Mouse (Mus musculus) liver, adult 2 months (tissue): Measurements from ENCODE around the gene Gper1.

Source experiments
- CTCF ChIP-seq: fragments of 200-500 bp; IDR thresholded peaks from 2 replicates; pipeline ENCODE4 v1.5.1; 2011; ENCODE audit warnings: low read depth, low read length, control low read depth
- POLR2A ChIP-seq: fragments of 200-500 bp; IDR thresholded peaks from 2 replicates; pipeline ENCODE4 v1.6.1; 2011; ENCODE audit warnings: low read length, control low read depth; ENCODE audit not compliant: insufficient read depth; ENCODE audit errors: extremely low read depth

DNA sequence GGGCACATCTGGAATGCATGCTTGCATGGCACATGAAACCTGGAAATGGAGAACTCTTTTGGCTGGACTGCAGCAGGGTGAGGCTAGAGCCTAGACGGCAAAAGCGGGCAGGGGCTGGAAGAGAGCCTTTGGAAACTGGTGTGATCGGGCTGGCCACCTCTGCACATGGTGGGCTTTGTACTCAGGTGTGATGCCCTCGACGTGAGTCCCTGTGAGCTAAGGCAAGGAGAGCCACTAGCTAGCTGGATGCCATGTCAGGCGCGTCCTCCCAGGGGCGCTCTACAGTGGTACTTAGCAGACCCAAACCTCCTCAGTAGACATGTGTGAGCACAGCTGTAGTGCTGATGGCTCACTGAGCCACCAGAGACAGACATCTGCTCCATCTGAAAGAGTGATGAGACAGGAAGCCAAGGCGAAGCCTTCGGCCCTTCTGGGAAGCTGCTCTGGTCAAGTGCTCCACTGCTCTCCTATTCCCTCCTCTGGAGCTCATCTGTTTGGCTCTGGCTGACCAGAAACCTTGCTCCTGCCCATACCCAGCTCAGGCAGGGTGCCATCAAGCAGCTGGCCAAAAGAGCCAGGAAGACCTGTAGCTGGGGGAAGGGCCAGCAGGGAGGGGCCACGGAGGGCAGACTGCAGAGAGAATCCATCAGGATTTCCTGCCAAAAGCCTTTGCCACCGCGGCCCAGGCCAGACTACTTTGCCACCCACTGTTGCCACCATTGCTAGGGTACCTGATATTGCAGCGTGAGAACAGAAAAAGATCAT lies 15.6 kb upstream of the Gper1 start:
- TF ChIP-seq POLR2A (no peak), CTCF (no peak)
